Mouse (Mus musculus): ENCODE data around the gene Cox19.

The Cox19 gene

DNA sequence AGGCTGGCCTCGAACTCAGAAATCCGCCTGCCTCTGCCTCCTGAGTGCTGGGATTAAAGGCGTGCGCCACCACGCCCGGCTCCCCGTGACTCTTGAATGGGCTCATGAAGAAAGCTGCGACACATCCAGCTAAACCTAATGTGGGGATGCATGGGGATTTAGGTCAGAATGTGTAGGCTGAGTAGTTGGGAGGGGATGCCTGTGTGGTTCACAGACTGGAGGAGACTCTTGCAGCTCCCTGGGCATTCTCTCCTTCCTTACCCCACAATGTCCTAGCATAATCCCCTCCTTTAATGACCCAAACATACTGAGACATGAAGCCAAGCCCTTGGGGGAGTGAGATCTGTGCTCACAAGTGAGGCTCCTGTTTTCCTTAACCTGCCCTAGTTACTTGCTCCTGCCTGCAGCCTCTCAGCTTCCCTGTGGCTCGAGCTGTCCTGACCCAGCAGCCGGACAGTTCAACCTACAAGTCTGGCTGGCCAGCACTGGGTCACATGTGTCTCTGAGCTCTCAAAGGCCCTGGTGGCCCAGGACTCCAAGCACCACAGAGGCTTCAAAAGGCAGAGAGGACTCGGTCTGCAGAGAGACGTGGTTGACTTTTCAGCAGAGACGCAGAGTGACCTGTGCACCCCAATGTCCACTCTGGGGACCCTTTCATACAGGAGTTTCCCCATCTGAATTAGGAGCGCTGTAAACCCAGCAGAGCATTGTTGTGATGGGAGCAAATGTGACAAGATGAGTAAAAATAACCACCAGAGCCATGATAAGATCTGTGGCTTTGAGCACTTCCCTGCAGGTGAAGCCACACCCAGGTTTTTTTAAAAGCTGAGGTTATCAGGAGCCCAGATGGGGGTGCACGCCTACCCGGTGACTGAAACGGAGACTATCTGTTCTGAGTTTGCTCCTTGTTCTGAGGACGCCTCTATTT, 30.6 kb upstream of the Cox19 start:
- no peak for DNase-seq

DNA sequence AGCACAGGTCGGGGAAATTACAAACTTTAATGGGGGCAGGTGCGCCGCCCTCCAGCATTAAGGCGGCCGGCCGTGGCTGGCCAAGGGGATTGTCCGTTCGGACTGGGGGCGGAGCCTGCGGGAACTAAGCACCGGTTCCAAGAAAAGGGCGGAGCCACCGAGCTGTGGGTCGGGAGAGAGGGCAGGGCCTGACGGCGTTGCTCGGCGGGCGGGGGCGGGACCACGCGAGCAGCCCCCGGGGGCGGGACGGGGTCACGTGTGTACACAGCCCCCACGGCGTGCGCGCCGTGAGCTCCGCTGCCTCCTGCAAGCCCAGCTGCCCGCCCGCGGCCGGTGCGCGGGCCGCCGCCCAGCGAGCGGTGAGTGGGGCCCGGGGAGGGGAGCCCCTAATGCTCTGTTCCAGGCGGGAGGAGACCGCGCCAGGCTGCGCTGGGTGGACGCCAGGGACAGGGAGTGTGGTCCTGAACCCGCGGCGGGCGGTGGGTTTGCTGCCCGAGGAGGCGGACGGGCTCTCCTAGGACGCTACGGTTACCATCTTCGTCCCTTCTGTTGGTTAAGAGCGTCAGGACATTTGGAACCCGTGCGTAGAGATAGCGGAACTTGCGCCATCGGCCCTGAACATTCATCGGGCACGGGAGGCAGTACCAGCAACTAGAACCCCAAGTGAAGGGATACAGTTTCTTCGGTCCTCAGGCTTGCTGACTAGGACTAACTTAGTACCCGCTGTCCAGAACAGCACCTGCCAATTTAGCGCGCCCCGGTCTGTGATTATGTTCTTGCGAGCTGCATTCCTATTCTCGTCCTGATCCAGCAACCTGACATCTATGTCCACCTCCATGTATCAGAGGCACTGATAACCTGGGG, 29.4 kb upstream of the Cox19 start:
- DNase-seq = peak; percentile 97 to 98

GRCm38 (mm10) chr5:139379771-139380384, 28.7 kb upstream of the Cox19 start:
- DNase-seq = no peak

- DNase-seq = peak; percentile 91 to 96
Measured at GRCm38 (mm10) chr5:139378986-139379629, 27.9 kb upstream of the Cox19 start.

DNA sequence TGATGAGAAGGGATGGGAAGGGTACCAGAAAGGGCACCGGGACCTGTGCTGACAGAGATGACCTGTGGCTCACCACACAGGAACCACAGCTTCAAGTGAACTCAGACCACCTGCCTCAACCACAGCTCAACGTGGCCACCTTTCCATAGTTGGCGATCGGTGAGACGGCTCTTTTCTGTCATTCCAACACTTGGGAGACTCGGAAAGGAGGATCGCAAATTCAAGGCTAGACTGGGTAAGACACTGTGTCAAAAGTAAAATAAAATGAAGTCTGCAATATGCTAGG, 27.0 kb upstream of the Cox19 start:
- no peak for DNase-seq

- DNase-seq = peak; percentile 79 to 91
Measured at GRCm38 (mm10) chr5:139377468-139378270, 26.5 kb upstream of the Cox19 start, which contains the start of gene Gpr146. Gene Gpr146 (plus strand): TSS chr5:139377697.

- no peak for DNase-seq
Measured at GRCm38 (mm10) chr5:139374841-139375240, 23.6 kb upstream of the Cox19 start.

DNA sequence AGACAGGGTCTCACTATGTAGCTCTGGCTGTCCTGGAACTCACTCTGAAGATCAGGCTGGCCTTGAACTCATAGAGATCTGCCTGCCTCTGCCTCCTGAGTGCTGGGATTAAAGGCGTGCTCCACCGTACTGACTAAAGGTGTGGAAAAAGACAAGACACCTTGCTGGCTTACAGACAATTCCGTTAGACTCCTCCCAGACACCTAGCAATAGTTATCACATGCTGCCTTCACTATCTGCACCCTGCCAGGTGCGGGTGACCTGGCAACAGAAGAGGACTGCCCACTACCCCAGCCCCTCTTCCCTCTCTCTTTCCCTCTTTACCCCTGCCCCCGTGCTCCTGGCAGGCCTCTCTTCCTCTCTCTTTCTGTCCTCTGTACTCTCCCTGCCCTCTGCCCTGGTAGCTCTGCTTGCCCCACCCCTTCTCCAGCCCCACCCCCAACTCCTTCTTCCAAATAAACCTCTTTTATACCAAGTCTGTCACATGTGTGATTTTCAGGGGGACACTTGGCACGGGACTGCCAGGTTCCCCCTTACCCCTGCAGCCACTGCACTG, 22.7 kb upstream of the Cox19 start:
- DNase-seq = no peak

GRCm38 (mm10) chr5:139373126-139373525, 21.9 kb upstream of the Cox19 start:
- DNase-seq = no peak

DNA sequence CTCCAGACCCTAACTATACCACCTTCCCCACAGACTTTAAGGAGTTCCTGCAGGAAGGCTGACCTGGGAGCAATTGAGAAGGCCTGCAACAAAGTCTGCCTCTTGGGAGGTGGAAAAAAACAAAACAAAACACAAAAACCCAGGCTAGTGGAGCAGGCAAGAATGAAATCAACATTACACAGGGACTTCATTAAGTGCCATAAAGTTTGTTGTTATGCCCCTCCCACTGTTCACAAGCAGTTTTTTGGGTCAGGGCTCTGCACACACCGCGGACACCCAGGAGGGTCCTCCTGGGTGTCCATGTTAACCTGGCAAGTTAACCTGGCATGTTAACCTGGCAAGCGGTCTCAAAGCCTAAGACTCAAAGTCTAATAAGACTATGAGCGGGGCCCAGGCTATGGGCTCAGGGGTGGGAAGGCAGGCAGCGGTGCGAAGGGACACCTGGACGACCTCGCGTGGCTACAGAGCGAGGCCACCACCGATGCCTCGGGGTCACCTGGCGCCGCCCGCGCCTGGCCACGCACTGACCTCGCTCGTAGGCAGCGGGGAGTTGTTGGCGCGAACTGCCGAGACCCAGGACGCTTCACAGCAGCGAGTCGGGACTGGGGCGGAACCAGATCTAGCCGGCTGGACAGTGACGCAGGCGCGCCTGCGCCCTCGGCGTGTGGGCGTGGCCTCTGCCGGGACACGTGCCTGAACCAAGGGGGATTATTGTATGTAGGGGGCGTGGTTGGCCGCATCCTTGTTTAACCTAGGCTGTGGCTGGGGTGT, 20.6 kb upstream of the Cox19 start:
- peak; percentile 96 to 97 for DNase-seq

DNA sequence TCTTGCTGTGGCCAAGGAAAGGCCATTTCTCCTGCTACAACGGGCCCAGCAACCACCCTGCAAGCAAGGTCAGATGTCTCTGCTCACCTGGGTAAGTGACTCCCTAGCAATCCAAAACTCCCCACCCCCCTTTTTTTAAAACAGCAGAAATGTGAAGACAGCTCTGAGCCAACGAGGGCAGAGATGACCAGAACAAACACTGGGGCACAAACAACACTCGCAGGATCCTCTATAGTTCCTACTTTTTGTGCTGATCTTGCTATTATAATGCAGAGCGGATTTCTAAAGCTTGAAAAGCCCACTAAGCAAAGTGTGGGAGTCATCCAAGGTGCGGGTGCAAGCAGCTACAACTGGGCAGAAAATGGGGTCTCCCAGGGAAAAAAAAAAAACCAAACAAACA, 19.9 kb upstream of the Cox19 start:
- no peak for DNase-seq

DNA sequence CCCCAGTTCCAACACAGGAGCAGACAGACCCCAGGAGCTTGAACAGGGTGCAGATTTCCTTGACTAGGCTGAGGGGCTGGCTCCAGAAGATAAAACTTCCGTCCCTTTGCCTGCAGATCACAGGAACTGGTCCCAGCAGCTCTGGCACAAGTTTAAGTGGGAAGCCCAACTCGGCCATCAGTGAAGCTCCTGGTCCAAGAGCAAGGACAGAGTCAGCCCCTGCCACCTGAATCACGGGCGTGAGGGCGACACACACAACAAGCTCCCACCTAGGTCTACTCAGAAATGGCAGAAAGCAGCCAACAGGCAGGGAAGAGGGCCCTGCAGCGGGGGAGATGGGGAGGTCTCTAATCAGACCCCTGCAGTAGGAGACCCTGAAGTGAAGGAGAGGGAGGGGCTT, 19.1 kb upstream of the Cox19 start:
- no peak for DNase-seq

- DNase-seq = no peak
Measured at GRCm38 (mm10) chr5:139368638-139369320, 17.6 kb upstream of the Cox19 start.

DNA sequence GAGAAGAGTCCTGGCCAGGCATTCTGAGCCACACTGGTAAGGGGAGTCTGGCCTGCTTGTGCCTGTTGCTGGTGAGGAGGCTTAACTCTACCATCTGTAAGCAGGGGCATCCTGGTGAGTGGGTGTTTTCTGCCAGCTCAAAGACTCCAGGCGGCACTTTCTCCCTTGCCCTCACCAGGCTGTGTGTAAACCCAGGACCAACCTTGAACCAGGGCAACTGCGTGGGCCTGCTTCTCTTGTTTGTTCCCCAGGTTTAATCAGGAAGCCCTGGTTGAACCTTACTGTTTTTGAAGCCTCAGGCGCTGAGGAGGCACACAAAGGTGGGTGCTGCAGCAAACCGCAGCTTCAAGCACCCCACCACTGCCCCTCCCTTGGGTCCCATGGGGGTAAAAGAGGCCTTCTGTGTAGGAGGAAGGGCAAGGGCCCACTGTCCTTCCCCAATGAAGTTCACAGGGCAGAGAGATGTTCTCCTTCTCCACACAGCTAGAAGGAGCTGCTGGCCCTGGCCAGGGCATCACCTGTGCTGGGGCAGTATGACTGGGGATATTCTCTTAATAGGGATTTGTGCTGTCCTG, 16.8 kb upstream of the Cox19 start:
- DNase-seq = no peak

- DNase-seq = no peak
Measured at GRCm38 (mm10) chr5:139366484-139366883, 15.3 kb upstream of the Cox19 start.

GRCm38 (mm10) chr5:139365827-139366226, 14.6 kb upstream of the Cox19 start:
- DNase-seq = peak; percentile 51 to 52

- peak in 1 of 2 experiments; percentile 83 for DNase-seq
Measured at GRCm38 (mm10) chr5:139364911-139365571, 13.8 kb upstream of the Cox19 start.

GRCm38 (mm10) chr5:139364260-139364910, 13.2 kb upstream of the Cox19 start:
- DNase-seq = peak; percentile 87 to 93

- DNase-seq = no peak
Measured at GRCm38 (mm10) chr5:139363858-139364257, 12.6 kb upstream of the Cox19 start.

Measured in lung, postnatal 4 days (tissue).